Mouse (Mus musculus) 3T3-L1 (cell line): Measurements from ENCODE around the gene Olfr62.

ENCODE experiments used
- DNase-seq: peaks from one replicate; pipeline ENCODE4 v3.0.0-alpha.2; 2015; ENCODE audit warnings: low read depth, low spot score

Gene Olfr62

DNA sequence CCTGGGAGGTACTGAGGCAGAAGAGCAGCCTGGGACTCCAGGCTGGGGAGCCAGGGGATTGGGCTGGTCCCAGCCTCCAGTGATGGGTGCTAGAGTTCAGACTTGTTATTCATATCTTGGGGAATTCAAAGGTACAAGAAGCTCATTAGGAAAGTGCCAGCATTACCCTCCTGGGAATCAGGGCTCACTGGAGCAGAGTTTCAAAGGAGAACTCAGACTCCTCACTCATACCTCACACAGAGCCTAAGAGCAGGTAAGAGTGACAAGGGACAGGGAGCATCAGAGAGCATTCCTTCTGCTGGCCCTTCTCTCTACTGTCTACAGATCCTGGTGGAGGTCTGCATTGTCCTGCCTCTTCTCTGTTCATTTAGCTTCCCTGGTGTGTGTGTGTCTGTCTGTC, at the start of gene Olfr62:
Olfr62 (plus strand) TSS at position 301 of the 400 bp plus-strand sequence.
- DNase-seq: no peak

DNA sequence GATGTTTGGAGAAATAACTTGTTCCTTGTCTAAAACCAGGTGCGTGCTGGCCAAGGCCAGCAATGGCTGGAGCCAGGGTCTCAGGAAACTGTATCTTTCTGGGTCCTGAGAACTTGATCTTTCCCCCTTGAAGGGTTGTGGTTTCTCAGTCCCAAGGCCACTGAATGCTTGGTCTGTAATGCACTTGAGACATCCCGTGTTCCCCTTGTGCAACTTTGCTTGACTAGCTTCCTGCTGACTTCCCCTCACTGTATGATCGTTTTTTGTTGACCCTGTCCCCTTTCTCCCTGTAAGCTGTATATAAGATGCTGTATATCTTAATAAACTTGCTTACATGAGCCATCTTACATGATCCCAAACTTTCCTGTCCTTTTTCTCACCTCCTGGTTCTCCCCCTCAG, 48.9 kb upstream of the Olfr62 start:
- no peak for DNase-seq

DNA sequence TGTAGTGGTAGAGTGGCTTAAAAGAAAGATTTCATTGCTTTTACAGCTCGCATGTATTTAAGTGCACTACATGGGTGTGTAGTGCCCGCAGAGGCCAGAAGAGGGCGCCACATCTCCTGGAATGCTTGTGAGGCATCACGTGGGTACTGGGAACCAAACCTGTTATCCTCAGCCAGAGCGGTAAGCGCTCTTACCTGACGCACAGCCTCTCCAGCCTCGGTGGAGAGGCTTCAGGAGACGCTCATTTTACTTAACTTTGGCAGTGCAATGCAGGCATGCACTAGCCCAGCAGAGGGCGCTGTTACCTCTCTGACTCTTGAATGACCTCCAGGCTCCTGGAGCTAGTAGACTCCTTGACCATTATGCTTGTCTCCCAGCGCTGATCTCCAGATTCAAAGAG, 46.1 kb upstream of the Olfr62 start:
- peak; percentile 10 for DNase-seq

DNA sequence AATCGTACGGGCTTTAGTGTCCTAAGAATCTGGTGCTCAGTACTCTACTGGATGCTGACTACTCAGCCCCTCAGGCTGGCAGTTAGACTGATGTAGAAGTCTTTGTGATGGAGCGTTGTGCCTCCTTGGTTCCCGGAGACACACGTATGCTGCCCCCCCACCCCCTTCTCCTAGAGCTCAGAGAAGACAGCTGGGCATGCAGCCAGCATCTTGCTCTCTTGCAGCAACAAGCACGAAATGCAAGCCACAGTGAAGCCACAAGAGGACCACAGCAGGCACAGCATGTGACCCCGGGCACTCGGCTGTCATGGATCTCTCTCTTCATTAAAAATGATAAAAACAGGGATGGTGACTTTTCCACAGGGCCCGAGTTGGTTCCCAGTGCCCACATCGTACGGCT, 43.3 kb upstream of the Olfr62 start:
- no peak for DNase-seq

GRCm38 (mm10) chr4:118620279-118620966, 38.3 kb upstream of the Olfr62 start, which contains the start of the genes Cfap57 and Ebna1bp2:
Cfap57 (minus strand) TSS chr4:118620777.
Ebna1bp2 (plus strand) TSS chr4:118620799.
- DNase-seq: peak; percentile 97

- DNase-seq: no peak
These were observed 37.8 kb upstream of the Olfr62 start for GRCm38 (mm10) chr4:118620967-118621320.

GRCm38 (mm10) chr4:118621781-118622180, 37.0 kb upstream of the Olfr62 start:
- DNase-seq: no peak

DNA sequence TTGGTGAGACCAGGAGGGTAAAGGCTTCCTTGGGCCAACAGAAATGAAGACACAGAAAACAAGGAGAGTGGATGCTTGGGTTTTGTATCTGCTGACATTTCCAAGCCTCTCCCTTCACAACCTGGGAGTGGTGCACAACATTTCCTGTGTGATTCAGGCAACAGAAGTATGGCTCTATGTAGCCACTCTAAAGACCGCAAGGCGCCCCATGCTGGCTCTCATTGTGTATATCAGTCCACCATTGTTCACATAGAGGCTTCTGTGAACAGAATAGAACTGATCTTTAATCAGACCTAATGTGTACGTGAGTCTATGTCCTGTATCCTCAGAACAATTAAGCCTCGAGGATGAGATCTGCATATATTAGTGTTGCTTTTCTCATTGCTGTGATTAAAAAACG, 28.5 kb upstream of the Olfr62 start:
- no peak for DNase-seq

GRCm38 (mm10) chr4:118642346-118643190, 16.2 kb upstream of the Olfr62 start:
- DNase-seq: no peak

GRCm38 (mm10) chr4:118645234-118645633, 13.5 kb upstream of the Olfr62 start:
- peak; percentile 76 for DNase-seq

GRCm38 (mm10) chr4:118687086-118687485, 28.3 kb downstream of the Olfr62 start:
- no peak for DNase-seq

DNA sequence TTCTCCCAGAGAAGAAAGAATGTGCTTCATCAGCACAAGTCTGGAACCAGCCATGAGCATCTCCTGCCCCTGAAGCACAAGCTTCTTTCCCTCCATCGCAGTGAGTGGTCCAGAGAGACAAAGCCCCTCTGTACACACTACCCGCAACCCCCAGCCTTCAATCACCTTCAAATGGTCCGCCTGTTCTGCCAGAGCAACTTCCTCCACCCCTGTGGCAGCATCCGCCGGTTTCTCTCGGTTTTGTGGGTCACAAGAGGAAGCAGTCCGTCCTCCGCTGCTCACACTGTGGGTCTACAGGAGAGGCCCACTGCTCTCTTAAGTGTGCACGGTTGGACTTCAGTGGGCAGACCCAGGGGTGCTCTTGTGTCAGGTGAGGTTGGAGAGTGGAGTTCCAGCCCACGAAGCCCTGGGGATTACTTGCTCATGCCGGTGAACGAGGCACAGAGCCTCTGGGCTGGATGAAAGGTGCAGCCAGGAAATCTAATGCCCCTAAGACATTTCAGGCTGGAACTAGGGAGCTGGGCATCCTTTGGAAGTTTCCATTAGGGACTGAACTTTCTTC, 33.7 kb downstream of the Olfr62 start, which contains the start of gene Olfr1342:
Olfr1342 (minus strand) TSS at position 345 of the 562 bp plus-strand sequence.
- no peak for DNase-seq

GRCm38 (mm10) chr4:118693812-118694211, 35.1 kb downstream of the Olfr62 start:
- DNase-seq: no peak

DNA sequence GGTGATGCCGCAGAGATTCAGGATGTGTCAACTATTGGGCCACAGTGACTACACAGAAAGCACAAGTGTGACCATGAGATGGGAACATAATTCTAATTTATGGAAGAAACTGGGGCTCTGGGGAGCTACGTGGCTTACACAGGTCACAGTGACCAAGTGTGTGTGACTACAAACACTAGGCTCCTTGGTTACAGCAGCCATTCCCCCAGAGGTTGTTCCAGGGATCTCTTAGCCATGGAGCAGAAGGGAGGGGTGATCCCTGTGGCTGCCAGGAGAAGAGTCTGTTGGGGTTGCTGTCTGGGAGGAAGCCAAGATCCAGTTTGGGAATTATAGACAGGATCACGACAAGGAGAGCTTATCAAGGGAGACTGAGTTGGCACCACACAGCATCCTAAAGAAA, 44.5 kb downstream of the Olfr62 start, which contains the start of gene Olfr1341:
Olfr1341 (plus strand) TSS at position 301 of the 400 bp plus-strand sequence.
- no peak for DNase-seq

- DNase-seq: no peak
These were observed 49.3 kb downstream of the Olfr62 start for GRCm38 (mm10) chr4:118708086-118708485.

GRCm38 (mm10) chr4:118711656-118712055, 52.9 kb downstream of the Olfr62 start:
- no peak for DNase-seq
